Mouse (Mus musculus): ENCODE measurements around the gene Cbx4. TPM values are rescaled to one million over a fixed set of nuclear protein-coding genes. Genes with fewer than 3 reads are reported as not detected.

Cbx4 gene
- total and polyA plus RNA-seq, 2 experiments from 2014 or later: 8.2 to 23.1 TPM

DNA sequence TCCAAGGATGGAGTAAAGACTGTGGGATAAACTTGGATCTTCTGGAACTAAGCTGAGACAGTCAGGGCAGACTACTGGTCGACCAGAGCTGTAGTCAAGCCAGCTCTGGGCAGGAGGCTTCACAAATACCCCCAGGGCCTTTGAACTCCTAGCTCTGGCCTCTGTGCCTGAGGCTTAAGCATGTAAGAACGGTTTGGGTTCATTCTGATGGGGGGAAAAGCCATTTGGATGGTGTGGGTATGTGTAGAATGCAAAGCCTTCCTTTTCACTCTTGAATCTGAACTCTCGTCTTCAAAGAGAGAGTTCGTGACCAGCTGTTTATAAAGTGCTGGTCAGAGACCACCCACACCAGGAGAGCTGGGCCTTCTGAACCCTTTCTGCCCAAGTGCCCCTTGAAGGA, 8.3 kb downstream of the Cbx4 start:
- Histone ChIP-seq H3K27me3 (ENCODE audit: control insufficient read depth, insufficient read depth, low read length) (no peaks in the 10 kb centered on the region), H3K27ac (ENCODE audit: low read depth) (no peak overlapping the region), H3K4me1 (ENCODE audit: control insufficient read depth, insufficient read depth) (peaks cover 18% of the 10 kb centered on the region)

DNA sequence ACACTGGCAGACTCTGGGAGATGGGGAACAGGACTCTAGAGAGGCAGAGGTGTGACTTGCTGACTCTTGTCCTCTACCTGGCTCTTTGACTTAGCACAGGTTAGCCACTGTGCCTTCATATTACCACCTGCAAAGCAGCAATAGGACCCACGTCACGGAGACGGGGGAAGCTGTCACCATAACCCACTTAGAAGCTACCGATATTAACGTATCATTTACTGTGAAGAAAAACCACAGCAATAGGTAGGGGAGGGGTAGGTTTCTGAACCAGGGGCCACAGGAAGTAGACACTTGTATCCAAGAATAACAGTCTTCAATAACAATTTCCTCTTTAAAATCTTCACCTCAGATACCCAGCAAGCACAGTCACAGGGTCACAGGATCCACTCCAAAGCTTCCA, 10.2 kb downstream of the Cbx4 start:
- H3K36me3 ChIP-seq (replicated peaks; ENCODE audit: control insufficient read depth, insufficient read depth, low read length): peaks cover 4% of the 10 kb centered on the region
- no peaks in the 10 kb centered on the region for H3K9me3 ChIP-seq (replicated peaks; ENCODE audit: control insufficient read depth, low read length)
- TF ChIP-seq CTCF (IDR thresholded peaks at IDR 0.05; ENCODE audit: low read depth) (no peak), EP300 (IDR thresholded peaks at IDR 0.05; ENCODE audit: low read depth) (no peak)
- no peak overlapping the region for H3K4me3 ChIP-seq (ENCODE audit: low read depth, low read length)
- no peak for DNase-seq (ENCODE audit: low spot score)
- no peak for ATAC-seq (ENCODE audit: insufficient read depth, low read depth)
- H3K4me1 ChIP-seq (ENCODE audit: control insufficient read depth, insufficient read depth): peaks cover 18% of the 10 kb centered on the region
- H3K9ac ChIP-seq (replicated peaks; ENCODE audit: low read depth, low read length): no peak overlapping the region
- no peak overlapping the region for H3K4me2 ChIP-seq (ENCODE audit: low read depth, low read length)
- H3K27me3 ChIP-seq (ENCODE audit: control insufficient read depth, insufficient read depth, low read length): no peaks in the 10 kb centered on the region
- 80% methylated on average over 5 of the region's 5 CpGs for WGBS
- H3K27ac ChIP-seq (ENCODE audit: low read depth): no peak overlapping the region

More for the DNA sequence above, 8.3 kb downstream of the Cbx4 start:
- 83% methylated on average over 4 of the region's 4 CpGs for WGBS
- Histone ChIP-seq H3K9ac (replicated peaks; ENCODE audit: low read depth, low read length) (no peak overlapping the region), H3K9me3 (replicated peaks; ENCODE audit: control insufficient read depth, low read length) (no peaks in the 10 kb centered on the region), H3K36me3 (replicated peaks; ENCODE audit: control insufficient read depth, insufficient read depth, low read length) (peaks cover 15% of the 10 kb centered on the region), H3K4me2 (ENCODE audit: low read depth, low read length) (no peak overlapping the region), H3K4me3 (ENCODE audit: low read depth, low read length) (no peak overlapping the region)
- TF ChIP-seq EP300 (IDR thresholded peaks at IDR 0.05; ENCODE audit: low read depth) (no peak), CTCF (IDR thresholded peaks at IDR 0.05; ENCODE audit: low read depth) (no peak)
- no peak for ATAC-seq (ENCODE audit: insufficient read depth, low read depth)
- DNase-seq (ENCODE audit: low spot score): no peak

DNA sequence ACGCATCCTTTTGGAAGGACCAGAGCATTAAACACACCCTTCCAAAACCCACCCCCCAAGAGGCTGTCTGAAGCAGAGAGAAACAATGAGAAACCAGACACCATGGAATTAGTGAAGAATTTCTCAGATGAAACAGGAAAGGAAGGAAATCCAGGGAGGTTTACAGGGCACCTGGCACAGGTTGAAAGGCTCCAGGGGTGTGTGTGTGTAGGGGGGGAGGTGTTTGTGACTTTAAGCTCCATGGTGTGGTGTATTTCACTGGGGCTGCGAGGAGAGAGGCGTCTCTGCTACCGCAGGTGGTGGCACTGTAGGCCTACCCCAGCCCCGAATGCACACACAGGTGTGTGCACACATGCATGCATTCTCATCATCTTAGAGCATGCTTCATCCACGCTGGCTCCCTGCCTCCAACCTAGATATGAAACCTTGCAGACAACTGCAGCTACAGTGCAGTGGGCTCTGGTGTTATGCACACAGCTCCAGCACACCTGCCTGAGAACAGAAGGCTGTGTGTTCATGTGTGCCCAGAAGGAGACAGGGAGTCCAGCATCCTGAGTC, 12.1 kb downstream of the Cbx4 start:
- Histone ChIP-seq H3K36me3 (replicated peaks; ENCODE audit: control insufficient read depth, insufficient read depth, low read length) (no peaks in the 10 kb centered on the region), H3K27me3 (ENCODE audit: control insufficient read depth, insufficient read depth, low read length) (no peaks in the 10 kb centered on the region), H3K9ac (replicated peaks; ENCODE audit: low read depth, low read length) (no peak overlapping the region), H3K4me1 (ENCODE audit: control insufficient read depth, insufficient read depth) (peaks cover 9% of the 10 kb centered on the region), H3K27ac (ENCODE audit: low read depth) (no peak overlapping the region), H3K4me3 (ENCODE audit: low read depth, low read length) (no peak overlapping the region), H3K4me2 (ENCODE audit: low read depth, low read length) (no peak overlapping the region), H3K9me3 (replicated peaks; ENCODE audit: control insufficient read depth, low read length) (no peaks in the 10 kb centered on the region; the same call in 1 of the 2 replicates)
- 58% methylated on average over 6 of the region's 6 CpGs for WGBS
- DNase-seq (ENCODE audit: low spot score): no peak
- no peak for ATAC-seq (ENCODE audit: insufficient read depth, low read depth)
- no peak for TF ChIP-seq CTCF (IDR thresholded peaks at IDR 0.05; ENCODE audit: low read depth)
- no peak for TF ChIP-seq EP300 (IDR thresholded peaks at IDR 0.05; ENCODE audit: low read depth)

DNA sequence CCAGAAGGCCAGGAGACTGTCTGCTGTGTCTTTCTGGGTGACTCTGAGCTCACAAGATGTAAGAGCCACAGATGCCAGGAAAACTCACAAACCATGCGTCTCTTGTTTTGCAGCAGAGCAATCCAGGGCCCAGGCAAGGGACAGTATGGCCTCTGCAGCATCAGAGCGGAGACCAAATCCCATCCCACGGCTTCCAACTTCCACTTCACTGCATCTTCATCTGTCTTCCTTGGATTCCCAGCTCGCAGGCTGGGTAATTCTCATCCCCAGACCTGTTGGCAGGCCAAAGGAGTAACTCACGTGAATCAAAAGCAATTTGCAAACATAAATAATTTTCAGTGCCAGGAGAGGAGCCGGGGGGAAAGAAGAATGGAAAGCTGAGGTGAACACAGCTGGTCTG, 13.0 kb downstream of the Cbx4 start:
- no peak overlapping the region for H3K9ac ChIP-seq (replicated peaks; ENCODE audit: low read depth, low read length)
- no peaks in the 10 kb centered on the region for H3K27me3 ChIP-seq (ENCODE audit: control insufficient read depth, insufficient read depth, low read length)
- DNase-seq (ENCODE audit: low spot score): no peak
- H3K4me3 ChIP-seq (ENCODE audit: low read depth, low read length): no peak overlapping the region
- 77% methylated on average over 6 of the region's 6 CpGs for WGBS
- ATAC-seq (ENCODE audit: insufficient read depth, low read depth): no peak
- H3K36me3 ChIP-seq (replicated peaks; ENCODE audit: control insufficient read depth, insufficient read depth, low read length): no peaks in the 10 kb centered on the region
- H3K9me3 ChIP-seq (replicated peaks; ENCODE audit: control insufficient read depth, low read length): no peaks in the 10 kb centered on the region; the same call in 1 of the 2 replicates
- no peak for TF ChIP-seq EP300 (IDR thresholded peaks at IDR 0.05; ENCODE audit: low read depth)
- TF ChIP-seq CTCF (IDR thresholded peaks at IDR 0.05; ENCODE audit: low read depth): no peak
- no peaks in the 10 kb centered on the region for H3K4me1 ChIP-seq (ENCODE audit: control insufficient read depth, insufficient read depth)
- no peak overlapping the region for H3K27ac ChIP-seq (ENCODE audit: low read depth)
- H3K4me2 ChIP-seq (ENCODE audit: low read depth, low read length): no peak overlapping the region

DNA sequence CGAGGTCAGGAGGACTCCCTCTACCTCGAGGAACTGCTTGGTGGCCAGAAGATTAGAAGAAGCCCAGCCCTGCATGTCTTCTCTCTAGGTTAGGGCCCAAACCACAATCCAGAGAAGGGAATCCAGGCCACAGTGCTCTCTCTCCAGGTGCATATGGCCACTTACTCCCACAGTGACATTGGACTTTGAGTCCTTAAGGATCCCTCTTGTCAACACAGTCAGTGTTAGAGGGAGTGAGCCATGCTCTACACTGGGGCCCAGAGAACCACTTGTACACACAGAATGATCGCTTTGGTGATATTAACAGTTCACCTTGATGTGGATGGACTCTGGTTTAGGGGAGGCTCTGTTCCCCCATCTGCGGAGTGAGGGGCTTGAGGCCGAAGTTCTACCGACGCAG, 13.8 kb downstream of the Cbx4 start:
- H3K27me3 ChIP-seq (ENCODE audit: control insufficient read depth, insufficient read depth, low read length): no peaks in the 10 kb centered on the region
- DNase-seq (ENCODE audit: low spot score) (no peak), ATAC-seq (ENCODE audit: insufficient read depth, low read depth) (no peak)
- no peak for TF ChIP-seq CTCF (IDR thresholded peaks at IDR 0.05; ENCODE audit: low read depth)
- no peak for TF ChIP-seq EP300 (IDR thresholded peaks at IDR 0.05; ENCODE audit: low read depth)
- H3K27ac ChIP-seq (ENCODE audit: low read depth): no peak overlapping the region
- no peak overlapping the region for H3K4me3 ChIP-seq (ENCODE audit: low read depth, low read length)
- H3K9ac ChIP-seq (replicated peaks; ENCODE audit: low read depth, low read length): no peak overlapping the region
- H3K4me2 ChIP-seq (ENCODE audit: low read depth, low read length): no peak overlapping the region
- no peaks in the 10 kb centered on the region for H3K4me1 ChIP-seq (ENCODE audit: control insufficient read depth, insufficient read depth)
- 66% methylated on average over 7 of the region's 7 CpGs for WGBS
- no peaks in the 10 kb centered on the region; the same call in 1 of the 2 replicates for H3K9me3 ChIP-seq (replicated peaks; ENCODE audit: control insufficient read depth, low read length)
- no peaks in the 10 kb centered on the region for H3K36me3 ChIP-seq (replicated peaks; ENCODE audit: control insufficient read depth, insufficient read depth, low read length)

DNA sequence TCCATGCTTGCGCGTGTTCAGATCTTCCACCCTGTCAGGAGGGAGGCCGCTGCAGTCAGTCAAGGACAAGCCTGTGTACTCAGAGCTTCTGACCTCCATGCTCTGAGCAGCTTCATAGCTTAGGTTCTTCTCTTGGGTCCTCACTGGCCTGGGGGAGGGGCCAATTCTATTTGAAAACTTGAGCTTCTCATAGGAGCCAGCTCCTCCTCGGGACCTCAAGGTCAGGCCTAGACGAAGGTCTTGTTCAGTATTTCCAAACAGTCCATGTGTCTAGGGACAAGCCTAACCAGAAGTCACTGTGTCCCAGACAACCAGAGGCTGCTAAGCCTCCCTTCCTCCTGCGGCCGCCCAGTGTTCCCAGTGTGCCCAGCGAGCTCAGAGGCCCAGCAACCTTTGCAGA, 19.2 kb downstream of the Cbx4 start:
- Histone ChIP-seq H3K4me1 (ENCODE audit: control insufficient read depth, insufficient read depth) (no peaks in the 10 kb centered on the region), H3K9me3 (replicated peaks; ENCODE audit: control insufficient read depth, low read length) (no peaks in the 10 kb centered on the region; the same call in 1 of the 2 replicates), H3K4me2 (ENCODE audit: low read depth, low read length) (no peak overlapping the region), H3K36me3 (replicated peaks; ENCODE audit: control insufficient read depth, insufficient read depth, low read length) (no peaks in the 10 kb centered on the region), H3K27me3 (ENCODE audit: control insufficient read depth, insufficient read depth, low read length) (no peaks in the 10 kb centered on the region), H3K4me3 (ENCODE audit: low read depth, low read length) (no peak overlapping the region), H3K27ac (ENCODE audit: low read depth) (no peak overlapping the region), H3K9ac (replicated peaks; ENCODE audit: low read depth, low read length) (no peak overlapping the region)
- ATAC-seq (ENCODE audit: insufficient read depth, low read depth) (no peak), DNase-seq (ENCODE audit: low spot score) (peak; percentile 4)
- 80% methylated on average over 8 of the region's 8 CpGs for WGBS
- TF ChIP-seq CTCF (IDR thresholded peaks at IDR 0.05; ENCODE audit: low read depth) (no peak), EP300 (IDR thresholded peaks at IDR 0.05; ENCODE audit: low read depth) (no peak)

Data from heart, postnatal 0 days (tissue).